Mouse (Mus musculus): ENCODE data around the gene Akap7. TPM values are rescaled to one million over a fixed set of nuclear protein-coding genes. Genes with fewer than 3 reads are reported as not detected.

Akap7 gene
- polyA plus RNA-seq, 1 experiment from 2014 or later, result 17.0 TPM

DNA sequence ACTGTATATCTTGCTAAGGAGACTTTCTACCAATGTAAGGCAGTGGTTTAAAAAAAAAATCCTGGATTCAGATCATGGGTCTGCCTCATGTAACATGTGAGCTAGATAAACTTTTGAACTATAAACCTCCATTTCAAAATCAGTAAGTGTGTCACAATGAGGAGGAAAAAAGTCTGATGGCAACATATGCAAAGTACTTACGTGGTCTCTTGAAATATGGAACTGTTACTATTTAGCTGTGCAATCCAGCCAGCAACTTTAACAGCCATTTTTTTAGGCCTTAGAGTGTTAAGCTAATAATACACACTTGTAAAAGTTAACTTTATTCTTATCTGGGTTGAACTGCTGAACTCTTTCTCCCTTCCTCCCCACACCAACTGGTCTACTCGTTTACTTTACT, 181.6 kb downstream of the Akap7 start:
- 85% methylated on average over 2 of the region's 2 CpGs for WGBS
- DNase-seq (ENCODE audit: low spot score), result no peak
- peaks cover 4% of the 10 kb centered on the region; the same call in 1 of the 2 replicates for H3K4me1 ChIP-seq
- no peak overlapping the region for H3K4me3 ChIP-seq
- no peaks in the 10 kb centered on the region for H3K36me3 ChIP-seq (replicated peaks)
- no peaks in the 10 kb centered on the region for H3K9me3 ChIP-seq
- H3K27ac ChIP-seq (replicated peaks), result no peak overlapping the region
- no peaks in the 10 kb centered on the region for H3K27me3 ChIP-seq (replicated peaks; ENCODE audit: low read depth, poor library complexity, severe bottlenecking)

DNA sequence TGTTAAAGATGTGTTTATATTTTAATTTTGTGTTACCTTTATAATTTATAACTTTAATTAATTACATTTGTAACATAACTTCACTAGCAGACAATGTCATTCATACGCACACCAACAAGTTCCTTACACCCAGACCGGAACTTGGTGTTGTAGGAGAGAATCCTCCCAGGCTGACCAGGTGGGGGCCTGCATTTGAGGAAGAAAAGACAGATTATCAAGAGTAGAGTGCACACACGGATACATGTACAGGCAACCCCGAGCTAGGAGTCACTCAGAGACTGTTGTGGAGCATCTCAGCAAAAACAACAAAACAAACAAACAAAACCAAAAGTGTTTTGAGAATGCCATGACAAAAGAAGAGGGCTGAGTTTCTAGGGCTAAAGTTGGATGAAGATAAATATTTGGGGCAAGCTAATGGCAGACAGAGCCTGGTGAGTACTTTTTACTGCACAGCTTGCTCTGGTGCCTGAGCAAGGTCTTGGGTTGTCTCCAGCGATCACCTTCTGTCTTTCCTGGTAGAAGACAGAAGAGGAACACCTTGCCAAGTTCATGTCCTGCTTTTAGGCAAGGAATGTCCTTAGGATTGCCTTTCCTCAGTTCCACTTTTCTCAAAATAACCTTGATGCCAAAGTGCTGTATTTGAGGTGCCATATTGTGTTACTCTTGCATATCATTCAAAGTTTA, 186.7 kb downstream of the Akap7 start:
- 91% methylated on average over 5 of the region's 5 CpGs for WGBS
- Histone ChIP-seq H3K27ac (replicated peaks) (no peak overlapping the region), H3K9me3 (no peaks in the 10 kb centered on the region), H3K4me3 (no peak overlapping the region), H3K4me1 (peaks cover 9% of the 10 kb centered on the region), H3K36me3 (replicated peaks) (no peaks in the 10 kb centered on the region), H3K27me3 (replicated peaks; ENCODE audit: low read depth, poor library complexity, severe bottlenecking) (no peaks in the 10 kb centered on the region)
- no peak for DNase-seq (ENCODE audit: low spot score)

Other genes starting within 250 kb of the Akap7 start
- gene Epb41l2, start 51.9 kb upstream of the Akap7 start, polyA plus RNA-seq (2016; fragmentation: Nextera tagmentation; extraction: Ambion mirVana), result 47.3 and 52.9 TPM in 2 replicates
- gene Smlr1, start 228.4 kb upstream of the Akap7 start, polyA plus RNA-seq (2016; fragmentation: Nextera tagmentation; extraction: Ambion mirVana), result not detected in 2 replicates